In the genomic region with DNA sequence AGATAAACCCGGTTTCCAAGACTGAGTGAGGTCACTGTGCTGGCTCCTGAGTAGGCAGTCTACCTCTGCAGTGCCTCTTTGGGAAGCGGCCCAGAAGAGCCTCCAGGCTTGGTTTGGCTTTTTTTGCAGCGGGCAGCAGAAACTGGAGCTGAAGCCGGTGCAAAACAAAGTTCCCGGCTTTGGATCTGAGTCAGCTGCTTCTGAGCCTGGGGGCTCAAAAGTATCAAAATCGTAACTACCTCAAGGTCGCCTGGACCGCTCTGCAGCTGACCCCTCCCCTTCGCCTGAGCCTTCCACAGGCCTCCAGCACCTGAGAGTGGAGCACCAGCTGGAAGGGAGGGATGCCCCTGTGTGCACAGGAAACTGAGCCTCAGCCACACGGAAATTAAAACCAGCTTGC, we compare ENCODE assay signal across 13 mouse cellular contexts. TPM values are rescaled to one million over a fixed set of nuclear protein-coding genes. Genes with fewer than 3 reads are reported as not detected.
DNase-seq lines count a peak whose midpoint lies in the region; ATAC-seq and TF ChIP-seq lines count a peak whose summit lies in the region.
"Had no signal": no experiment of that assay in that cellular context is flagged by ENCODE, and none has a peak within 500 bp of the region (broad histone marks: within the 10 kb centered on the region; RNA-seq: fewer than 3 reads in every experiment).

No protein-coding gene starts in this region.

- H3K9me3 ChIP-seq in forebrain, embryonic 12.5 days = no peaks in the 10 kb centered on the region
- H3K9me3 ChIP-seq in forebrain, embryonic 11.5 days (ENCODE audit: control insufficient read depth, low read length) = no peaks in the 10 kb centered on the region
- no peaks in the 10 kb centered on the region for H3K9me3 ChIP-seq in ES-Bruce4 (replicated peaks; ENCODE audit: control insufficient read depth, insufficient read depth, low read length, poor library complexity, severe bottlenecking)
- H3K9me3 ChIP-seq: stomach, embryonic 15.5 days had no signal

- ATAC-seq in forebrain, embryonic 12.5 days (ENCODE audit: low FRiP score) = no peak
- ATAC-seq in forebrain, embryonic 11.5 days (replicated peaks; ENCODE audit: low FRiP score) = no peak
- ATAC-seq: activated CD4-positive, CD25-positive, alpha-beta regulatory T cell, adult 4 months had no signal

- H3K4me3 ChIP-seq in forebrain, embryonic 12.5 days (replicated peaks) = no peak overlapping the region
- H3K4me3 ChIP-seq in forebrain, embryonic 11.5 days (ENCODE audit: low read depth, low read length) = no peak overlapping the region
- no peak overlapping the region for H3K4me3 ChIP-seq in ES-Bruce4 (ENCODE audit: low read depth, low read length)
- H3K4me3 ChIP-seq: stomach, embryonic 15.5 days had no signal

- no peak for TF ChIP-seq CTCF in ES-Bruce4 (IDR thresholded peaks at IDR 0.05; ENCODE audit: low read depth, low read length)

- no peak overlapping the region for H3K4me2 ChIP-seq in forebrain, embryonic 12.5 days
- no peak overlapping the region for H3K4me2 ChIP-seq in forebrain, embryonic 11.5 days (ENCODE audit: low read depth, low read length, severe bottlenecking)
- H3K4me2 ChIP-seq: stomach, embryonic 15.5 days had no signal

- peaks cover 60% of the 10 kb centered on the region for H3K27me3 ChIP-seq in forebrain, embryonic 12.5 days
- H3K27me3 ChIP-seq in forebrain, embryonic 11.5 days (ENCODE audit: control insufficient read depth, insufficient read depth, low read length) = peaks cover 28% of the 10 kb centered on the region
- no peaks in the 10 kb centered on the region for H3K27me3 ChIP-seq in ES-Bruce4 (ENCODE audit: control insufficient read depth, insufficient read depth, low read length, poor library complexity, severe bottlenecking)

- 0 out of 2 replicates have a peak overlapping the region, but pooled peaks have one; percentile 3 for H3K27ac ChIP-seq in forebrain, embryonic 12.5 days
- no peak overlapping the region for H3K27ac ChIP-seq in forebrain, embryonic 11.5 days (ENCODE audit: low read depth, low read length)
- peak overlapping the region; percentile 95 for H3K27ac ChIP-seq in ES-Bruce4 (ENCODE audit: insufficient read depth, low read length)
- H3K27ac ChIP-seq: stomach, embryonic 15.5 days had no signal

- H3K4me1 ChIP-seq in forebrain, embryonic 12.5 days = peaks cover 22% of the 10 kb centered on the region
- peaks cover 9% of the 10 kb centered on the region for H3K4me1 ChIP-seq in forebrain, embryonic 11.5 days (replicated peaks; ENCODE audit: control insufficient read depth, insufficient read depth, low read length)
- H3K4me1 ChIP-seq in ES-Bruce4 (ENCODE audit: control insufficient read depth, insufficient read depth, low read length) = peaks cover 9% of the 10 kb centered on the region

- H3K36me3 ChIP-seq in forebrain, embryonic 12.5 days (replicated peaks) = no peaks in the 10 kb centered on the region
- H3K36me3 ChIP-seq in forebrain, embryonic 11.5 days (ENCODE audit: control insufficient read depth, insufficient read depth, low read length) = no peaks in the 10 kb centered on the region
- no peaks in the 10 kb centered on the region for H3K36me3 ChIP-seq in ES-Bruce4 (ENCODE audit: control insufficient read depth, insufficient read depth, low read length, poor library complexity, severe bottlenecking)
- H3K36me3 ChIP-seq: stomach, embryonic 15.5 days had no signal

- no peak for TF ChIP-seq POLR2A in ES-Bruce4 (IDR thresholded peaks at IDR 0.05; ENCODE audit: insufficient read depth, low read length)

- peak; percentile 94 for TF ChIP-seq EP300 in ES-Bruce4 (IDR thresholded peaks at IDR 0.05; ENCODE audit: insufficient read depth, low read depth, low read length)

- H3K9ac ChIP-seq in forebrain, embryonic 12.5 days = no peak overlapping the region
- H3K9ac ChIP-seq in forebrain, embryonic 11.5 days (ENCODE audit: low read length) = no peak overlapping the region
- peak overlapping the region; percentile 19; the same call in 1 of the 2 replicates for H3K9ac ChIP-seq in ES-Bruce4 (ENCODE audit: low read depth, poor library complexity, severe bottlenecking)
- H3K9ac ChIP-seq: stomach, embryonic 15.5 days had no signal

- DNase-seq in forebrain, embryonic 11.5 days (ENCODE audit: low spot score) = no peak
- DNase-seq in cerebellum, adult 9-11 months = peak; percentile 77
- DNase-seq in kidney, adult 9 months = peak; percentile 83
- DNase-seq in urinary bladder, postnatal 25 days (ENCODE audit: low spot score) = no peak
- DNase-seq in urinary bladder, postnatal 36 days (ENCODE audit: low spot score in 2 of 2) = no peak
- no peak for DNase-seq in lung, postnatal 14 days
- DNase-seq: left cerebral cortex, postnatal 4 days; lung, postnatal 4 days; right cerebral cortex, postnatal 14 days had no signal

- 49% methylated on average over 10 of the region's 10 CpGs for WGBS in forebrain, embryonic 12.5 days
- 53% methylated on average over 10 of the region's 10 CpGs for whole genome bisulfite sequencing in forebrain, embryonic 11.5 days

RNA-seq across cellular contexts. Expression of gene Sez6, which starts 13.4 kb away (rescaled TPM):
- polyA plus RNA-seq in forebrain, embryonic 12.5 days (2016; fragmentation: Nextera tagmentation; extraction: Ambion mirVana) = 54.0 and 62.2 TPM in 2 replicates
- 14.3 and 16.7 TPM in 2 replicates for polyA plus RNA-seq in forebrain, embryonic 11.5 days (2014; fragmentation: Nextera tagmentation; extraction: Ambion mirVana)
- 0.33 and 0.57 TPM in 2 replicates for polyA plus RNA-seq in ES-Bruce4 (2011; ENCODE audit: insufficient read depth, insufficient read length, low read depth, missing spikeins)

RNA-seq across cellular contexts. Expression of gene Pipox, which starts 23.3 kb away (rescaled TPM):
- polyA plus RNA-seq in forebrain, embryonic 12.5 days (2016; fragmentation: Nextera tagmentation; extraction: Ambion mirVana) = 14.5 and 16.5 TPM in 2 replicates
- polyA plus RNA-seq in forebrain, embryonic 11.5 days (2014; fragmentation: Nextera tagmentation; extraction: Ambion mirVana) = 13.6 and 16.0 TPM in 2 replicates
- polyA plus RNA-seq in ES-Bruce4 (2011; ENCODE audit: insufficient read depth, insufficient read length, low read depth, missing spikeins) = 14.3 and 17.0 TPM in 2 replicates

Comparison
In these comparisons a context has a peak if more than half of its experiments do, and no peak if none do; other contexts are left out.
1. DNase-seq: peak in cerebellum, adult 9-11 months (single experiment) and kidney, adult 9 months (single experiment); none in forebrain, embryonic 11.5 days (single experiment), urinary bladder, postnatal 25 days (single experiment), urinary bladder, postnatal 36 days (0 of 2) and lung, postnatal 14 days (single experiment).